Mouse (Mus musculus) limb, embryonic 15.5 days (tissue): ENCODE measurements around the gene Gpc6. TPM values are rescaled to one million over a fixed set of nuclear protein-coding genes. Genes with fewer than 3 reads are reported as not detected.

Experiments
- ATAC-seq: fragments of 200-750 bp; cut with Nextera tagmentation; 2 replicates; pipeline ENCODE4 v1.8.0; 2017; ENCODE audit warnings: low read depth, moderate TSS enrichment; ENCODE audit not compliant: insufficient number of reproducible peaks, low FRiP score, low TSS enrichment
- H3K27ac ChIP-seq: fragments of 300-500 bp; sonication (generic); 2 replicates; pipeline ENCODE4 v1.5.1; 2015; ENCODE audit warnings: moderate library complexity, mild to moderate bottlenecking, inconsistent platforms
- H3K27me3 ChIP-seq: fragments of 300-500 bp; sonication (generic); 2 replicates; pipeline ENCODE4 v1.6.1; 2015; ENCODE audit warnings: inconsistent platforms
- H3K36me3 ChIP-seq: fragments of 300-500 bp; sonication (generic); 2 replicates; pipeline ENCODE4 v1.6.1; 2015; ENCODE audit warnings: inconsistent platforms
- H3K4me1 ChIP-seq: fragments of 300-500 bp; sonication (generic); 2 replicates; pipeline ENCODE4 v1.6.1; 2015; ENCODE audit warnings: inconsistent platforms
- H3K4me2 ChIP-seq: fragments of 300-500 bp; sonication (generic); 2 replicates; pipeline ENCODE4 v1.6.1; 2015; ENCODE audit warnings: mild to moderate bottlenecking, inconsistent platforms
- H3K4me3 ChIP-seq: fragments of 300-500 bp; sonication (generic); 2 replicates; pipeline ENCODE4 v1.5.1; 2015; ENCODE audit warnings: mild to moderate bottlenecking, inconsistent platforms
- H3K9ac ChIP-seq: fragments of 300-500 bp; sonication (generic); 2 replicates; pipeline ENCODE4 v1.6.1; 2015; ENCODE audit warnings: inconsistent platforms
- H3K9me3 ChIP-seq: fragments of 300-500 bp; sonication (generic); 2 replicates; pipeline ENCODE4 v1.6.1; 2016; ENCODE audit warnings: inconsistent platforms
- WGBS: fragments of 180-500 bp; shearing (Covaris S2); methylation state at CpG from one replicate; pipeline ENCODE4 v1.1.7; 2015; 5-methylcytosine and 5-hydroxymethylcytosine counted together
- polyA plus RNA-seq: library from polyadenylated mRNA; unstranded; fragments of >200 nt; fragmentation: Nextera tagmentation; extraction: Ambion mirVana; gene quantifications from 2 replicates; pipeline ENCODE4 v1.2.1, GENCODE M21; 2015

Gene Gpc6
- polyA plus RNA-seq, 1 experiment from 2014 or later = 42.5 TPM

DNA sequence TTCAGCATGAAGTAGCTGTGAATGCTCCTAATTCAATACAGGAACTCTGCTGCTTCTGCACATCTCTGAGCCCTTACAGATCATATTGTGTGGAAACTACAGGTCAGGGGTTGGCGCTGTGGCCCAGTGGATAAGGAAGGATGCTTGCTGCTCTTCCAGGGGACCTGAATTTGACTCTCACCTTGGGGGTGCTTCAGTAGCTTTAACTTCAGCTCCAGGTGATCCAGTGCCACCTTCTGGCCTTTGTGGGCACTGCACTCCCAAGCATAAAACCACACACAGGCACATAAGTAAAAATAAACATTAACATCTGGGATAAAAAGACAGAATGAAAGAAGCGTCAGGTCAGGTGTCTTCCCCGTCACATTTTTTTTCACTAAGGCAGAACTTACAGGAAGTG is 957.1 kb downstream of the Gpc6 start:
- Histone ChIP-seq H3K36me3 (no peaks in the 10 kb centered on the region), H3K9me3 (no peaks in the 10 kb centered on the region), H3K27ac (no peak overlapping the region), H3K27me3 (no peaks in the 10 kb centered on the region), H3K4me3 (no peak overlapping the region), H3K4me1 (peaks cover 8% of the 10 kb centered on the region; the same call in 1 of the 2 replicates), H3K9ac (no peak overlapping the region), H3K4me2 (no peak overlapping the region)
- WGBS = 56% methylated on average over 3 of the region's 3 CpGs
- ATAC-seq = no peak

DNA sequence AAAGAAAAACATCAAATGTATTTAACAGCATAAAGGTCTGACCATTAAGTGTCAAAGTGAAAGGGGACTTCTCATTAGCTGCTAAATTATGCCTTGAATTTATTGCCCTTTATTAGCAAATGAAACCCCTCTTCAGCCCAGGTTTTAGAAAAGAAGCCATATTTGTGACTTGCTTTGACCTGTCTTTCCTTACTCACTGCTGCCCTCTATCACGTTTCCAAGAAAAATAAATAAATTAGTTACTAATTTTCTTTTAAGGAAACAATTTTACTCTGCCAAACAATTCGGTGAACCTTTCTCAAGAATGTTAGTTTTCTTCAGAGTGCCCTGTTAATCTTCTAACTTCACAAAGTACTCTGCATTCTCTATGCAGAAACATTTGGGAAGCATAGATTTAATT is 964.5 kb downstream of the Gpc6 start:
- Histone ChIP-seq H3K9me3 (no peaks in the 10 kb centered on the region), H3K4me1 (peaks cover 8% of the 10 kb centered on the region; the same call in 1 of the 2 replicates), H3K4me3 (no peak overlapping the region), H3K27ac (no peak overlapping the region), H3K27me3 (no peaks in the 10 kb centered on the region), H3K4me2 (no peak overlapping the region), H3K9ac (no peak overlapping the region), H3K36me3 (no peaks in the 10 kb centered on the region)
- ATAC-seq = no peak
- 48% methylated on average over 2 of the region's 2 CpGs for WGBS

DNA sequence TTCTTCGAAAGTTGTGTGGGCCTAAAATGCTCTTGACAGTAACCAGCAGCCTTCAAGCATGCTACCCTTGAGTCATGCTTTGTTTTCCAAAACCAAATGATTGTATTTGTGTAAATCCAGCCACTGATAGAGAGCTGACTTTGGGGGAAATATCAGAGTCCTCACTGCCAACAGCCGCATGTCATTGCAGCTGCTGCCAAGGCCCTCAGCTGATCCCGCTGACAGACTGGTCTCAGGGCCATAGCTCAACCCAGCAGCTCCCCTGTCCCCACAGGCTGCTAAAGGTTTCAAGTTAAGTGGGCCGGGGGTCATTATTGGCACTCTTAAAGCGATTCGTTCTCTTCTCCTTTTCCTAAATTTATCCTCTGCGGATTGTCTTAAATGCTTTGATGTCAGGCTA is 966.3 kb downstream of the Gpc6 start:
- 37% methylated on average over 7 of the region's 7 CpGs for WGBS
- peaks cover 19% of the 10 kb centered on the region; the same call in 1 of the 2 replicates for H3K4me1 ChIP-seq
- 0 out of 2 replicates have a peak overlapping the region, but pooled peaks have one; percentile 38 for H3K27ac ChIP-seq
- H3K9me3 ChIP-seq = no peaks in the 10 kb centered on the region
- H3K27me3 ChIP-seq = no peaks in the 10 kb centered on the region
- ATAC-seq = no peak
- no peak overlapping the region for H3K4me3 ChIP-seq
- H3K36me3 ChIP-seq = no peaks in the 10 kb centered on the region
- H3K9ac ChIP-seq = no peak overlapping the region
- no peak overlapping the region for H3K4me2 ChIP-seq

DNA sequence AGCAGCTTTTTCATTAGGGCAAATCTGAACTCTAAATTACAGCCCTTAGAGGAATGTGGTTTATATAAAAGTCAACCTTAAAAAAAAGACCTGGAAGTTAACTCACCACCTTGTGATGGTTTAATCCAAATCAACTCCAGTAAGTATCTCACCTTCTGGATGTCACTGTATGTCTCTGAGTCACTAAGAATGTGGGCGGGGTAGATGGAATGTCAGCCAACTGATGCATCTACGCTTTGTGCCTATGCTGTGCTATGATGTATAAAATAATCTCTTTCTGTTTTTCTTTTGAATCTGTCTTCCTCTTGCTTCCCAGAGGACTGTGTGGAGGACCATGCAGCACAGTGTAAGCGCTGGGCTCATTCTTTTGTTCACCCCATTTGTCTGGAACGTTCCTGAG is 966.9 kb downstream of the Gpc6 start:
- no peaks in the 10 kb centered on the region for H3K27me3 ChIP-seq
- no peak overlapping the region for H3K27ac ChIP-seq
- H3K4me2 ChIP-seq = no peak overlapping the region
- H3K9ac ChIP-seq = no peak overlapping the region
- no peak for ATAC-seq
- H3K36me3 ChIP-seq = no peaks in the 10 kb centered on the region
- H3K4me1 ChIP-seq = peaks cover 19% of the 10 kb centered on the region; the same call in 1 of the 2 replicates
- WGBS = 74% methylated on average over 4 of the region's 4 CpGs
- no peak overlapping the region for H3K4me3 ChIP-seq
- no peaks in the 10 kb centered on the region for H3K9me3 ChIP-seq

DNA sequence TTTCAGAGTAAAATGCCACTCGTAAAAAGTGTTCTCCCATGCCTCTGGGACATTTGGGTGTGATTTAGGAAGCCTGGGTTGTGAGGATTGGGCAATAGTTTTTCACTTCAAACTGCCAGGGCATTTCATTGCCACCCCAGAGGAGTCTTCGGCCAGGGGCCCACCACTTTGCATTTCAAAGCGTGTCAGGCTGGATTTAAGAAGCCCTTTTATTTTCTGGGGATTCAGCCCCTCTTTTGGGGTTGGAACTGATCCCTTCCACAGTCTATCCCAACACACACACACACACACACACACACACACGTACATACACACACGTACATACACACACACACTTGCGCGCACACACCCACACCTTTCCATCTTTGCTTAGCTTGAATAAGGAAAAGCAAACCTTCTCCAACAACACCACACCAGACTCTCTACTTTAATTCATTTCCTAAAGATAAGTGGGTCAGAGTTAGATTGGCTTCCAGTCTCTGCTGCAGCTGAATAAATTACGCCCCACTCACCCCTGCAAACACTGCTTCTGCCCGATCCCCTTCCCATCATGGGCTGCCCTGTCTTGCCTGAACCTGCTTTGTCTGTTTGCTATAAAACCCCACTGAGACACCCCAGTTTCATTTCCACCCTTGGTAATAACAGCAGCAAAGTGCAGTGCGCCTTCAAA is 969.9 kb downstream of the Gpc6 start:
- peaks cover 19% of the 10 kb centered on the region; the same call in 1 of the 2 replicates for H3K4me1 ChIP-seq
- no peak overlapping the region for H3K4me3 ChIP-seq
- 0 out of 2 replicates have a peak, but pooled peaks have one; percentile 5 for ATAC-seq
- H3K27me3 ChIP-seq = no peaks in the 10 kb centered on the region
- H3K36me3 ChIP-seq = no peaks in the 10 kb centered on the region
- H3K9me3 ChIP-seq = no peaks in the 10 kb centered on the region
- peak overlapping the region; percentile 37 for H3K4me2 ChIP-seq
- no peak overlapping the region for H3K9ac ChIP-seq
- WGBS = 71% methylated on average over 10 of the region's 10 CpGs
- peak overlapping the region; percentile 47 for H3K27ac ChIP-seq

DNA sequence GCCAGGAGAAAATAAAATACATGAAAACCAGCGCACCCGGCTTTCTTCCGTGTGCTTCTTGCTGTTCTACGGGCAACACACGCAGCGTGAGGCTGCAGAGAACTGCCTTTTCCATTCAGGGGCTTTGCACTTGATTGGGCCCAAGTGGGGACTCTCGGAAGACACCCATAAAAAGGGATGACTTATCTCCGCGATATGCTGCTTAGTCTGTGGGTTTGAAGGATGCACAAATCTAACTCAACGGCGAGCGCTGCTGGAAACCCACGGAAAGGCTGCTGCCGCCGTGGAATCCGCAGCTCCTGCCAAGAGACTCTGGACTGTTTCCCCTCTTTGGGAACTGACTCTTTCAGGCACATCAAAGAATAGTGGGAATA is 970.4 kb downstream of the Gpc6 start:
- Histone ChIP-seq H3K4me3 (no peak overlapping the region; the same call in 1 of the 2 replicates), H3K9me3 (no peaks in the 10 kb centered on the region), H3K4me2 (peak overlapping the region; percentile 37), H3K9ac (no peak overlapping the region), H3K27ac (peak overlapping the region; percentile 47), H3K4me1 (peaks cover 19% of the 10 kb centered on the region; the same call in 1 of the 2 replicates), H3K36me3 (no peaks in the 10 kb centered on the region), H3K27me3 (no peaks in the 10 kb centered on the region)
- 0 out of 2 replicates have a peak, but pooled peaks have one; percentile 36 for ATAC-seq
- WGBS = 51% methylated on average over 16 of the region's 16 CpGs

DNA sequence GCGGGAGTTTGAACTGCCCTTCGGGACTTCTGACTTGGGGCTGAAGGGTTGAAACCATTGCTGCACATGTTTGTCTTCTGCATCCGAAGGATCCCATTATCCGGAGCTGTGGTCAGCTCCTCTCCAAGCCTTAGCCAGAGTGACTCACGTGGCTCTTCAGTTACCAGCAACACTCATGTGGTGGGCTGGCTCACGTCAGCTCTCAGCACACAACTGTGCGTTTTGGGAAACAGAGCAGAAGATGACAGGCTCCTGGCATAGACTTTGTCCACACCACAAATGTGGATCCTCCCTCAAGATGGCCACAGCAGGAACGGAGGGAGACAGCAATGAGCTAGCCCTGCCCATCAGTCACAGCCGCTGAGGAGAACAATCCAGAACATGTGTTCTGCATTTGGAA is 979.2 kb downstream of the Gpc6 start:
- H3K4me1 ChIP-seq = peaks cover 23% of the 10 kb centered on the region
- no peak overlapping the region for H3K27ac ChIP-seq
- 70% methylated on average over 9 of the region's 9 CpGs for WGBS

DNA sequence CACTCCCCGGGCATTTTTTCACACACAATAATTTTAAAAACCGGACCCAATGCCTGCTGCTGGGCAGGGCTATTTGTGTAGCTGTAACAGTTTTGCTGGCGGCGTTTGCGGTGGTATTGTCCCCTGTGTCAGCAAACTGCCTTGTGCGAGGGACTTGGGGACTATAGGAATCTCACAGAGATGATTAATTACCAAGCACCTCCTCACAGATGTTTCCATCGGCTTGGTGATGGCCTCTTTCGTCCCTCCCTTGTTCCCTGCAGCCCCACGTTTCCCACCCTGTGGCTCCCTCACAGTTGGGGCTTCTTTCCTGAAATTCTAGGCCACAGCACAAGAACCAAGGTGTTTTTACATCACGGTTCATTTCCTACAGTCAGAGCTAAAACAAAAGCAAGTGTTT is 980.6 kb downstream of the Gpc6 start:
- 46% methylated on average over 10 of the region's 10 CpGs for WGBS
- Histone ChIP-seq H3K36me3 (no peaks in the 10 kb centered on the region), H3K9me3 (no peaks in the 10 kb centered on the region), H3K4me2 (no peak overlapping the region), H3K4me3 (no peak overlapping the region), H3K9ac (no peak overlapping the region), H3K27me3 (no peaks in the 10 kb centered on the region), H3K4me1 (peaks cover 25% of the 10 kb centered on the region), H3K27ac (no peak overlapping the region)
- ATAC-seq = no peak

More for the DNA sequence above, 979.2 kb downstream of the Gpc6 start:
- no peak overlapping the region for H3K9ac ChIP-seq
- H3K4me3 ChIP-seq = no peak overlapping the region
- H3K36me3 ChIP-seq = no peaks in the 10 kb centered on the region
- no peaks in the 10 kb centered on the region for H3K27me3 ChIP-seq
- H3K4me2 ChIP-seq = no peak overlapping the region
- H3K9me3 ChIP-seq = no peaks in the 10 kb centered on the region
- ATAC-seq = no peak

DNA sequence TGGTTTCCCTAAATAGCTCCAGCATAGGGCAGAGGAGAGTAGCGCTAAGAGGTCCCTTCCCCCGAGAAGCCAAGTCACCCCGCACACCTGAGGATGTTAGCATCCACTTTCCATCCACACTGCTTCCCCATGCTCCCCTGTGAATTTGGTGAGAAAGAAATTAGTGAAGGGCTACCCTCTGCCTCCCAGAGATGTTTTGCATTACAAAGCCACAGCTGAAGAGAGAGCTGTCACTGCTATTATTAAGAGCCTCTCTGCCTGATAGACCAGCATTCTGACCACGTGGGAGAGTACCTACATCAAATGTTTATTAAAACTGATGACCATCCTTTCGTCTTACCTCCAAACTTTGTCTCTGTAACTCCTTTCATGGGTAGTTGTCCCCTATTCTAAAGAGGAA is 981.2 kb downstream of the Gpc6 start:
- Histone ChIP-seq H3K4me3 (no peak overlapping the region), H3K9ac (no peak overlapping the region), H3K4me1 (peaks cover 25% of the 10 kb centered on the region), H3K36me3 (no peaks in the 10 kb centered on the region), H3K9me3 (no peaks in the 10 kb centered on the region), H3K27ac (no peak overlapping the region), H3K4me2 (no peak overlapping the region), H3K27me3 (no peaks in the 10 kb centered on the region)
- ATAC-seq = no peak
- 76% methylated on average over 5 of the region's 5 CpGs for WGBS

DNA sequence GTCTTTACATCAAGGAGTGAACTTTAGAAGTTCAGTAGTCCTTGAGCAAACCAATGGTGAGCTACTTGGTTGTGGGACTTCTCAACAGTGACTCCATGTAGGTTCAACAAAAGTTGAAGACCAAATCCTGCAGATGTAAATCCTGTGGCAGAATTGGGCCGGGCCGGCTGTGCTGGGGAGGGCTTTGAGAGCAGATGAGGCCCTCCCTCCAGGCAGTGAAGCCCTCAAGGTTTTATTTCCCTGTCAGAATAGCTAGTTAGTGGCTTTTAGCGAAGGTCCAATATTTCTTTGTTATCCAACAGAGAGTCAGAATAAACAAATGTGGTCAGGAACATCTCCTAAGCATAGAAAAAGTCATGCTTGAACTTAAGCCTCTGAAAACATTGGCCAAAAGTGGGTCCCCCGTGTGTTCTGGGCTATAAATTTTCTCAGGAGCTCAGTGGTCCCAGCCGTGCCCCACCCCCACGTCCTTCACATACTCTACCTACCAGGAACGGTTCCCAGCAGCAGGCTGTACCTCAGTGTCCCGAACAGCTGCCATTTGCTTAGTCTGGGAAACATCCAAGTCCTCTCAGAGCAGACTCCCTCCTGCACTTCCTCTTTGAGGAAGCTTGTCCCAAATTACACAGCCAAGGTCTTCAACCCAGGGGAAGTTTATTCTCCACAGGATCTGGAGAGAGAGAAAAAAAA is 983.3 kb downstream of the Gpc6 start:
- no peaks in the 10 kb centered on the region for H3K27me3 ChIP-seq
- H3K36me3 ChIP-seq = no peaks in the 10 kb centered on the region
- no peak overlapping the region for H3K4me3 ChIP-seq
- no peaks in the 10 kb centered on the region for H3K9me3 ChIP-seq
- no peak overlapping the region for H3K9ac ChIP-seq
- peak overlapping the region; percentile 63 for H3K27ac ChIP-seq
- H3K4me2 ChIP-seq = no peak overlapping the region
- H3K4me1 ChIP-seq = peaks cover 25% of the 10 kb centered on the region
- peak; percentile 80 for ATAC-seq
- WGBS = 42% methylated on average over 8 of the region's 8 CpGs

DNA sequence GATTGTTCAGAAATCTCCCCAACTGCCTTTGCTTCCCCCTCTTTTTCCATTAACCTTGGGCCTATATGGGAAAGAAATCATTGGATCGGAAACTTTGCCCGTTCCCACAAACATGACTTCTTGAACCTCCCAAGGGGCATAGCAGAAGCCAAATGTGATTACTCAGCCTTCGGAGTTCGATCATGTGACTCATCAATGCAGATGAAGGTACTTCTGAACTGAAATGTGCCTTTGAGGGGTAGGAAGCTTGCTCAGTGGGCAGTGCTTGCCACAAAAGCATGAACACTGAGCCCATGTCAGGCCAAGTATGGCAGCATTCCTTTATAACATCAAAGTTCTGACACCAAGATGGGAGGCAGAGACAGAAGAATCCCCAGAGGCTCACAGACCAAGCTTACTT is 983.9 kb downstream of the Gpc6 start:
- Histone ChIP-seq H3K27ac (no peak overlapping the region; the same call in 1 of the 2 replicates), H3K27me3 (no peaks in the 10 kb centered on the region), H3K4me3 (no peak overlapping the region), H3K4me2 (no peak overlapping the region), H3K9ac (no peak overlapping the region), H3K4me1 (peaks cover 27% of the 10 kb centered on the region), H3K36me3 (no peaks in the 10 kb centered on the region), H3K9me3 (no peaks in the 10 kb centered on the region)
- 48% methylated on average over 4 of the region's 4 CpGs for WGBS
- no peak for ATAC-seq

DNA sequence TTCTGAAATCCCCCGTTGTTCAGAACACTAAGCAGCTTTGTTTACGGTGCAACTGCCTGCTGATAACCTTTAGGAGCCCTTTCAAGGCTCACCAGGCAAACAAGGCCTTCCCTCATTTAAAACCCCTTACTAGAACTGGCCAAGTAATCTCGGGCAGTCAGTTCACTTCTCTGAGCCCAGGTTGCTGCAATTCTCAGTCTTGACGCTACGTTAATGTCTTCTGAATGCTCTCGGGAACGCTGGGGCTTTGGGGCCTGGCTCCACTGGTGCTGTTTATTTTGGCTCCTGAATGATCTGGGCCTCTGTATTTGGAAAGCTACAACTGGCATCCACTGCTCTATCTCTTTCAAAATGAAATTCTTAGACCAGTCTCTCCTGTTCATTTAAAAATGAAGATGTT is 985.2 kb downstream of the Gpc6 start:
- Histone ChIP-seq H3K4me1 (peaks cover 26% of the 10 kb centered on the region), H3K27ac (no peak overlapping the region), H3K36me3 (no peaks in the 10 kb centered on the region), H3K27me3 (no peaks in the 10 kb centered on the region), H3K9ac (no peak overlapping the region), H3K4me2 (no peak overlapping the region), H3K9me3 (no peaks in the 10 kb centered on the region), H3K4me3 (no peak overlapping the region)
- ATAC-seq = no peak
- 39% methylated on average over 7 of the region's 7 CpGs for WGBS
